ENCODE assay signal across 7 mouse cellular contexts in the genomic region with DNA sequence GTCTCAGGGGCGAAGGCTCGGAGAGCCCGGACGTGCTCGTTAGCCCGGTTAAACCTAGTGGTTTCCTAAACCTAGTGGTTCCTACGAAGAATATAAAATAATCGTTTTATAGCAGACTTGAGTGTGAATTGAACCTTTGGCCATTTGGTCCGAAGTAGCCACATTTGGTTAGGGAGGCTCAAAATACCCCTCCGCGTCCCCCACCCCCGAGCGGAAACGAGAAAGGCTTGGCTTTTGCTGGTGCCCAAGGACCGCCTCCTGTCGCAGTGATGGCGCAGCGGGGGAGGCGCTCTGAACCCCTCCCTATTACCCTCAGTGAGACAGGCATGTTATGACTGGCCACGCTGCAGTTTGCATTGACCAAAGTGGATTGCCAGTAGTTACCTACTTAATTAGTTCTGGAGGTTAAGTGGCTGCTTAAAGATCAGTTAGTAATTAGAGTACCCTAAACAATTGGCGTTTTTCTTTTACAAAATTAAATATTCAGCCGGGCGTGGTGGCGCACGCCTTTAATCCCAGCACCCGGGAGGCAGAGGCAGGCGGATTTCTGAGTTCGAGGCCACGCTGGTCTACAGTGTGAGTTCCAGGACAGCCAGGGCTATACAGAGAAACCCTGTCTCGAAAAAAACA. TPM values are rescaled to one million over a fixed set of nuclear protein-coding genes. Genes with fewer than 3 reads are reported as not detected.
DNase-seq lines count a peak whose midpoint lies in the region; ATAC-seq lines count a peak whose summit lies in the region.

No protein-coding gene starts in this region.

- peak overlapping the region; percentile 89 for H3K4me2 ChIP-seq in intestine, embryonic 15.5 days (replicated peaks)

- H3K36me3 ChIP-seq in intestine, embryonic 15.5 days: peaks cover 13% of the 10 kb centered on the region
- H3K36me3 ChIP-seq in midbrain, embryonic 10.5 days: peaks cover 47% of the 10 kb centered on the region

- peak; percentile 91 for DNase-seq in adrenal gland, adult 2 months
- DNase-seq in embryo, embryonic 10.5 days (ENCODE audit: low spot score): peak; percentile 82
- DNase-seq in gastrocnemius, postnatal 25 days: peak; percentile 78
- DNase-seq in left cerebral cortex, postnatal 36 days (ENCODE audit: low spot score in 2 of 2): peak; percentile 81
- peak; percentile 72 for DNase-seq in midbrain, embryonic 10.5 days (ENCODE audit: low spot score)
- DNase-seq in right cerebral cortex, postnatal 4 days: peak; percentile 75

- intact Hi-C loops in left cerebral cortex, postnatal 36 days (cut with DNase I): no loop called here

- H3K9me3 ChIP-seq in intestine, embryonic 15.5 days: no peaks in the 10 kb centered on the region
- H3K9me3 ChIP-seq in midbrain, embryonic 10.5 days (replicated peaks): no peaks in the 10 kb centered on the region

- peaks cover 10% of the 10 kb centered on the region; the same call in 1 of the 2 replicates for H3K4me1 ChIP-seq in intestine, embryonic 15.5 days (replicated peaks)
- H3K4me1 ChIP-seq in midbrain, embryonic 10.5 days: peaks cover 30% of the 10 kb centered on the region

- ATAC-seq in intestine, embryonic 15.5 days: peak; percentile 58

- H3K27me3 ChIP-seq in intestine, embryonic 15.5 days (replicated peaks): no peaks in the 10 kb centered on the region
- no peaks in the 10 kb centered on the region for H3K27me3 ChIP-seq in midbrain, embryonic 10.5 days (ENCODE audit: low read depth, poor library complexity, severe bottlenecking)

- peak overlapping the region; percentile 89 for H3K4me3 ChIP-seq in intestine, embryonic 15.5 days (replicated peaks)
- H3K4me3 ChIP-seq in midbrain, embryonic 10.5 days: peak overlapping the region; percentile 95

- 1% methylated on average over 30 of the region's 30 CpGs for WGBS in intestine, embryonic 15.5 days
- WGBS in midbrain, embryonic 10.5 days: 2% methylated on average over 30 of the region's 30 CpGs

- H3K9ac ChIP-seq in intestine, embryonic 15.5 days: peak overlapping the region; percentile 96

- peak overlapping the region; percentile 98 for H3K27ac ChIP-seq in intestine, embryonic 15.5 days
- peak overlapping the region; percentile 99 for H3K27ac ChIP-seq in midbrain, embryonic 10.5 days (replicated peaks)

RNA-seq across cellular contexts. Expression of a gene that starts 1.3 kb away (rescaled TPM):
- 1,000 to 10,000 TPM; 1,264 to 1,797 TPM for total RNA-seq in adrenal gland, adult 2 months (2021)
- polyA plus RNA-seq in adrenal gland, adult 2 months (2012; rRNA removed): 237 and 265 TPM in 2 replicates
- total RNA-seq in gastrocnemius, postnatal 25 days (2021): 100 to 1,000 TPM; 197 to 277 TPM
- polyA plus RNA-seq in intestine, embryonic 15.5 days (2015; fragmentation: Nextera tagmentation; extraction: Ambion mirVana): 5,895 and 6,298 TPM in 2 replicates
- total RNA-seq in left cerebral cortex, postnatal 36 days (2021): 1,000 to 10,000 TPM; 1,722 to 2,059 TPM
- 5,494 and 6,336 TPM in 2 replicates for polyA plus RNA-seq in midbrain, embryonic 10.5 days (2016; fragmentation: Nextera tagmentation; extraction: Ambion mirVana)

RNA-seq across cellular contexts. Expression of a gene that starts 27.6 kb away (rescaled TPM):
- total RNA-seq in adrenal gland, adult 2 months (2021): 10 to 100 TPM; 50.5 to 52.8 TPM
- polyA plus RNA-seq in adrenal gland, adult 2 months (2012; rRNA removed): 71.1 and 85.0 TPM in 2 replicates
- total RNA-seq in gastrocnemius, postnatal 25 days (2021): 10 to 100 TPM; 37.4 to 43.0 TPM
- polyA plus RNA-seq in intestine, embryonic 15.5 days (2015; fragmentation: Nextera tagmentation; extraction: Ambion mirVana): 9.2 and 10.9 TPM in 2 replicates
- total RNA-seq in left cerebral cortex, postnatal 36 days (2021): 100 to 1,000 TPM; 222 to 224 TPM
- 13.8 and 18.6 TPM in 2 replicates for polyA plus RNA-seq in midbrain, embryonic 10.5 days (2016; fragmentation: Nextera tagmentation; extraction: Ambion mirVana)

RNA-seq across cellular contexts. Expression of a gene that starts 27.7 kb away (rescaled TPM):
- total RNA-seq in adrenal gland, adult 2 months (2021): 10 to 100 TPM; 39.2 to 86.1 TPM
- polyA plus RNA-seq in adrenal gland, adult 2 months (2012; rRNA removed): 15.0 and 17.4 TPM in 2 replicates
- 10 to 100 TPM; 44.6 TPM for total RNA-seq in gastrocnemius, postnatal 25 days (2021)
- 424 and 429 TPM in 2 replicates for polyA plus RNA-seq in intestine, embryonic 15.5 days (2015; fragmentation: Nextera tagmentation; extraction: Ambion mirVana)
- total RNA-seq in left cerebral cortex, postnatal 36 days (2021): 10 to 100 TPM; 41.4 to 43.4 TPM
- polyA plus RNA-seq in midbrain, embryonic 10.5 days (2016; fragmentation: Nextera tagmentation; extraction: Ambion mirVana): 961 and 1,033 TPM in 2 replicates

RNA-seq across cellular contexts. Expression of a gene that starts 59.2 kb away (rescaled TPM):
- total RNA-seq in adrenal gland, adult 2 months (2021): 10 to 100 TPM; 48.9 to 58.7 TPM
- 10.1 and 11.0 TPM in 2 replicates for polyA plus RNA-seq in adrenal gland, adult 2 months (2012; rRNA removed)
- 10 to 100 TPM; 21.8 to 21.9 TPM for total RNA-seq in gastrocnemius, postnatal 25 days (2021)
- polyA plus RNA-seq in intestine, embryonic 15.5 days (2015; fragmentation: Nextera tagmentation; extraction: Ambion mirVana): 26.6 and 28.8 TPM in 2 replicates
- 100 to 1,000 TPM; 283 to 295 TPM for total RNA-seq in left cerebral cortex, postnatal 36 days (2021)
- 15.1 and 15.5 TPM in 2 replicates for polyA plus RNA-seq in midbrain, embryonic 10.5 days (2016; fragmentation: Nextera tagmentation; extraction: Ambion mirVana)

Comparison
In these comparisons a context has a peak if more than half of its experiments do, and no peak if none do; other contexts are left out.
1. Peak in every context shown above with its lines: DNase-seq, ATAC-seq, H3K4me3 ChIP-seq and H3K27ac ChIP-seq.
2. RNA of a gene that starts 1.3 kb away (total RNA-seq): 1,722 to 2,059 TPM in left cerebral cortex, postnatal 36 days and 1,264 to 1,797 TPM in adrenal gland, adult 2 months; 197 to 277 TPM in gastrocnemius, postnatal 25 days; every median in the first group is over 4 times any median in the second.
3. RNA of a gene that starts 27.6 kb away (total RNA-seq): 222 to 224 TPM in left cerebral cortex, postnatal 36 days; 50.5 to 52.8 TPM in adrenal gland, adult 2 months and 37.4 to 43.0 TPM in gastrocnemius, postnatal 25 days; every median in the first group is over 4 times any median in the second.